In the genomic region with DNA sequence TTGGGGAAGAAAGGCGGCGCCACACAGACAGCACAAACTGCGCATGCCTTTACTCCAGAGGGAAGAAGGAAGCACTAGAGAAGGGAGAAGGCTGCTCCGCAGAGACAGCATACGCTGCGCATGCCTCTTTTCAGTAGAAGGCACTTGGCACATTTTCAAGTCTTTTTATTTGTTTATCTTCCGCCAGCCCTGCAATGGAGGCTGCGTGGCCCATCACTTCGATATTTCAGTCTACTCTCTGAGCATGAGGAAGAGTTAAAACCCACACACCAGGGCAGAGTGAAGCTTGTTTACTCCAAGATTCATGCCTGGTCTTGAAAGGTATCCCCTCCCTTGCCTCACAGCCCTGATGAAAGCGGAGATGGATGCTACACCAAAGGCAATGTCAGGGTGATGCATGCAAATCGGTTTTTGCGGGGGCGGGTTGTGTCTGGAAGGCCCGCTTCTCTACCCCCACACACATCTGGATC, we compare ENCODE assay signal across 10 mouse cellular contexts.
DNase-seq lines count a peak whose midpoint lies in the region; ATAC-seq and TF ChIP-seq lines count a peak whose summit lies in the region.
"Had no signal": no experiment of that assay in that cellular context is flagged by ENCODE, and none has a peak within 500 bp of the region (broad histone marks: within the 10 kb centered on the region; RNA-seq: fewer than 3 reads in every experiment).

No protein-coding gene starts in this region.

- no peaks in the 10 kb centered on the region for H3K36me3 ChIP-seq in liver, postnatal 0 days (replicated peaks; ENCODE audit: insufficient read depth, low read length)
- H3K36me3 ChIP-seq in heart, embryonic 14.5 days (ENCODE audit: control insufficient read depth, insufficient read depth, low read length): no peaks in the 10 kb centered on the region
- H3K36me3 ChIP-seq in midbrain, embryonic 15.5 days (replicated peaks): no peaks in the 10 kb centered on the region
- H3K36me3 ChIP-seq: liver, embryonic 15.5 days had no signal

- no peak overlapping the region for H3K4me2 ChIP-seq in liver, postnatal 0 days (ENCODE audit: low read depth, low read length)
- H3K4me2 ChIP-seq in heart, embryonic 14.5 days (ENCODE audit: low read length): peak overlapping the region; percentile 44
- H3K4me2 ChIP-seq in midbrain, embryonic 15.5 days: no peak overlapping the region
- H3K4me2 ChIP-seq: liver, embryonic 15.5 days had no signal

- TF ChIP-seq EP300 in liver, postnatal 0 days (IDR thresholded peaks at IDR 0.05; ENCODE audit: low read depth): no peak

- H3K4me3 ChIP-seq in liver, postnatal 0 days (ENCODE audit: low read depth, low read length): no peak overlapping the region
- H3K4me3 ChIP-seq in heart, embryonic 14.5 days (ENCODE audit: control insufficient read depth in 1 of 2, insufficient read depth in 1 of 2, low read depth in 1 of 2, low read length in 2 of 2): peak overlapping the region; percentile 9 to 18; a peak in 3 of 4 replicates
- no peak overlapping the region for H3K4me3 ChIP-seq in midbrain, embryonic 15.5 days
- H3K4me3 ChIP-seq: erythroblast, embryonic 14.5 days; liver, embryonic 15.5 days had no signal

- TF ChIP-seq CTCF in liver, postnatal 0 days (IDR thresholded peaks at IDR 0.05; ENCODE audit: low read depth): no peak

- 68% methylated on average over 14 of the region's 14 CpGs for WGBS in liver, postnatal 0 days (ENCODE audit: insufficient replicate concordance)
- WGBS in heart, embryonic 14.5 days: 57% methylated on average over 14 of the region's 14 CpGs
- WGBS in midbrain, embryonic 15.5 days: 81% methylated on average over 14 of the region's 14 CpGs

- no peak overlapping the region for H3K9ac ChIP-seq in liver, postnatal 0 days (replicated peaks)
- 0 out of 2 replicates have a peak overlapping the region, but pooled peaks have one; percentile 11 for H3K9ac ChIP-seq in heart, embryonic 14.5 days (ENCODE audit: low read length)
- no peak overlapping the region for H3K9ac ChIP-seq in midbrain, embryonic 15.5 days
- H3K9ac ChIP-seq: liver, embryonic 15.5 days had no signal

- H3K27me3 ChIP-seq in liver, postnatal 0 days (ENCODE audit: insufficient read depth, low read length): no peaks in the 10 kb centered on the region
- peaks cover 3% of the 10 kb centered on the region; the same call in 1 of the 2 replicates for H3K27me3 ChIP-seq in heart, embryonic 14.5 days (ENCODE audit: control insufficient read depth, insufficient read depth, low read length)
- no peaks in the 10 kb centered on the region for H3K27me3 ChIP-seq in midbrain, embryonic 15.5 days (replicated peaks)
- H3K27me3 ChIP-seq: liver, embryonic 15.5 days had no signal

- H3K4me1 ChIP-seq in liver, postnatal 0 days (ENCODE audit: insufficient read depth): no peaks in the 10 kb centered on the region
- no peaks in the 10 kb centered on the region; a peak in 1 of 4 replicates for H3K4me1 ChIP-seq in heart, embryonic 14.5 days (ENCODE audit: control insufficient read depth in 2 of 2, insufficient read depth in 2 of 2, low read length in 2 of 2)
- peaks cover 5% of the 10 kb centered on the region for H3K4me1 ChIP-seq in midbrain, embryonic 15.5 days
- H3K4me1 ChIP-seq: liver, embryonic 15.5 days had no signal

- ATAC-seq in liver, postnatal 0 days: no peak
- no peak for ATAC-seq in heart, embryonic 14.5 days (ENCODE audit: insufficient number of reproducible peaks, insufficient read depth, low FRiP score, low read depth)
- no peak for ATAC-seq in midbrain, embryonic 15.5 days (replicated peaks)
- no peak for ATAC-seq in megakaryocyte progenitor cell, adult 5-6 weeks (replicated peaks; ENCODE audit: poor library complexity)

- H3K27ac ChIP-seq in liver, postnatal 0 days (ENCODE audit: low read depth): no peak overlapping the region
- no peak overlapping the region for H3K27ac ChIP-seq in heart, embryonic 14.5 days (replicated peaks in 1 of 2; ENCODE audit: control insufficient read depth in 1 of 2, insufficient read depth in 1 of 2, low read depth in 2 of 2, low read length in 2 of 2)
- H3K27ac ChIP-seq in midbrain, embryonic 15.5 days: no peak overlapping the region
- H3K27ac ChIP-seq: liver, embryonic 15.5 days had no signal

- no peaks in the 10 kb centered on the region for H3K9me3 ChIP-seq in liver, postnatal 0 days (ENCODE audit: low read length)
- H3K9me3 ChIP-seq in heart, embryonic 14.5 days (ENCODE audit: control insufficient read depth, low read length): no peaks in the 10 kb centered on the region
- H3K9me3 ChIP-seq in midbrain, embryonic 15.5 days: no peaks in the 10 kb centered on the region
- H3K9me3 ChIP-seq: liver, embryonic 15.5 days had no signal

- peak; percentile 7 for DNase-seq in liver
- no peak for DNase-seq in liver, postnatal 0 days
- peak; percentile 48 to 61 for DNase-seq in kidney, postnatal 4 days
- peak; percentile 14 for DNase-seq in testis, postnatal 14 days (ENCODE audit: low spot score)
- no peak for DNase-seq in adrenal gland, adult 2 months

Comparison
In these comparisons a context has a peak if more than half of its experiments do, and no peak if none do; other contexts are left out.
1. DNase-seq: peak in liver (single experiment), kidney, postnatal 4 days (2 of 2) and testis, postnatal 14 days (single experiment); none in liver, postnatal 0 days (single experiment) and adrenal gland, adult 2 months (single experiment).
2. H3K4me3 ChIP-seq: peak in heart, embryonic 14.5 days (2 of 2); none in liver, postnatal 0 days (single experiment) and midbrain, embryonic 15.5 days (single experiment).